Mouse (Mus musculus) liver, adult (tissue): ENCODE data around the gene Kctd6.

ENCODE experiments used
- GATA4 ChIP-seq: IDR thresholded peaks from 2 replicates; pipeline ENCODE4 v1.6.1; 2014; ENCODE audit warnings: mild to moderate bottlenecking, low read length; ENCODE audit not compliant: insufficient replicate concordance

The Kctd6 gene

DNA sequence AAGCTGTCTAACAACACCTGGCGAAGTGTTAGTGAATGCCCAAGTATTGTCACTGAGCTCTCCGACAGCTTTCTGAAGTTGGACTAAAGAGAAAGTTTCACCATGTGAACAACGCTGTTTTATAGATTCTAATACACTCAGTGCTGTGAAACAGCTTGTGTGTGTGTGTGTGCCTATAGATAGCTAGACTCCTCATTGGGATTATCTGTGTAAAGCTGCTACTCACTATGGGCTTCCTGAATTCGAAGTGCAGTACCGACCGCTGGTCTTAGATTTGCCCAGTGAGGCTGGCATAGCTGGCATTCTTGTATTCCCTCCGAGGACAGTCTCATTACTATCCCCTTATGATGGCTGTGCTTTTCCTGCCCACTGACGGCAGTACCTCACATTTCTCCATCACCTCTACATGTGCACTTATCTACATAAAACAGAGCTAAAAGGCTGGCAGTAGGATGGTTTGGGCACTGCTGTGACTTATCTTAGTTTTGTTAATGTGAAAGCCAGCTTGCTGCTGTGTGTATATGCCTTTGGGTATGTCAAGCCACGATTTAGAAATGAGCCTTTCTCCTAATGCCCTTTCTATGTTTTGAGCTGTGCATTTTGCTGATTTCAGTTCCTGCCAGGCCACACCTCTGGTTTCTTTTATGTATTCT lies 15.6 kb downstream of the Kctd6 start:
- no peak for TF ChIP-seq GATA4

DNA sequence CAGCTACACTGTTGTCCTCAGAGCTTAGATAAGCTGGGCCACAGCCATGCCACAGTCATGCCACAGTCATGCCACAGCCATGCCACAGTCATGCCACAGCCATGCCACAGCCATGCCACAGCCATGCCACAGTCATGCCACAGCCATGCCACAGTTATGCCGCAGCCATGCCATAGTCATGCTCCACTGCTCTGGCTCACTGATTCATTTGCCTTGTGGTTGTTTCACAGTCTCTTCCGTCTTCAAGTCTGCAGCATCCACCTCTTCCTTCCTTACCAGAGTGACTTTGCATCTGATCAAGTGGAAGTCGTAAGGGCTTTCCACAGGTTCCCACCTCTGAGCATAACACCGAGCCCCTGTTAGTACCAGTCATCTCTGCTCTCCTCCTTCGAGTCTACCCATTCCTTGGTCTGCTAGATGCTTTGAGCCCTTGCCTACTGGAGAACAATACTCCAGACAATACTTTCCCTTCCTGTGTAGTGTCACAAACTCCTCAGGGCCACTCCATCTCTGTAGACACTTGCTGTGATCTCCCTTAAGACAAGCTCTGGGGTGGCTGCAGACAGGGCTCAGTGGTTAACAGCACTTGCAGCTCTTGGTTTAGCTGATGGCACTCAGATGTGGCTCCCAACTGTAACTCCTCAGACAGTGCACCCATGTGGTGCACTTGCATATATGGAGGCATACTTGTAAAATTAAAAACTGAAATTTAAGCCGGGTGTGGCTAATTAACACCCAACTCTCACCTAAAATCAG lies 18.4 kb downstream of the Kctd6 start:
- TF ChIP-seq GATA4: no peak

DNA sequence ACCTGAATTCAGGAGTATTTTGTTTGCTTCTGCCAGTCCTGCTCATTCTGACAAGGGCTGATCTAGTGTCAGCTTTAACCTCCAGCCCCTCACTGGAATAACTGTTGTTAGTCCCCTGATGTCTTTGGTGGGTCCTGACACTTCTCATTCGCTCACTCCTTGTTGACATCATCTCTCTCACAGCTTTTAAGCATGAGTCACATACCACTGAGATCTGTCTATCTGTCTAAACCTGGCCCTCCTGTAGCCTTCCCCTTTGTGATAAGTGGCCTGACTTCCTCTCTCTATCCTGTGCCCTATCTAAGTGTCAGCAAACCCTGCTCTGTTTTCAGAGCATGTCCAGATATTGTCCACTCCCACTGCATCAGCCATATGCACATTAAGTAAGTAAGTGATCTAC lies 19.3 kb downstream of the Kctd6 start:
- TF ChIP-seq GATA4: no peak

GRCm38 (mm10) chr14:8241816-8242215 lies 27.9 kb downstream of the Kctd6 start:
- no peak for TF ChIP-seq GATA4

- TF ChIP-seq GATA4: no peak
These were observed 28.5 kb downstream of the Kctd6 start for GRCm38 (mm10) chr14:8242388-8242920.

- TF ChIP-seq GATA4: no peak
These were observed 29.4 kb downstream of the Kctd6 start for GRCm38 (mm10) chr14:8243136-8243888.

DNA sequence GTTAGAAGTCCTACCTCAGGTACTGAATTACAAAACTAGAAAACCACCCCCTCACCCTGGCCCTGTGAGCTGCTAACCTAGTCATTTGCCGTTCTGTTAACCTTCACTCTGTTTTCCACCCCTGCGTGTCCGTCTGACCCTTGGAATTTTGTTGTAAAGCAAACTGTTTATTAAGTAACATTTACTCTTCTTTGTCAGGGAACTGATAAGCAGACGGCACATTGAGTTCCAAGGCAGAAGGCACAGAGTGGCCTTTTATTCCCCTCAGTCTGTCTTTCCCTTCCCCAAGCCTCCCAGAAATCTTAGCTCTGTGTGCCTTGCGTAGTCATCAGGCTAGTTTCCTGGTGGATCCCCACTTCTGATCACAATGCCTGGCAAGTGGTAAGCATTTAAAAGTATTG lies 30.3 kb downstream of the Kctd6 start:
- TF ChIP-seq GATA4: peak; percentile 100

DNA sequence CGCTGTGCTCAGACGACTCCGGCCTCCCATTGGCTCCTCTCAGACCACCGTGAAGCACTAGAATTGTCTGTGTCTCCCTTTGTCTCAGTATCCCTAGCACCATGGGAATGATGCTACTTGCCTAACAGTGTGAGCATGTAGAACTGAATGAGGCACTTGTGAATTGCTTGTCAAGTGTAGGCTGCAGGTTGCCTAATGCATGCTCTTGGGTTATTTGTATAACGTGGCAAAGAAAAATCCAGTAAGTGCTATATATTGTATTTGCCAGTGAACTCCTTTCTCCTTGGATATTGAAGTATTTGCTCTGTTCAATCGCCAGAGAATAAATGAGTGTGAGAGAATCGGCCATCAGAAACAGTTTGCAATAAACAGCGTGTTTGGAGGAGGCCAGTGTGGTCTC lies 32.9 kb downstream of the Kctd6 start:
- no peak for TF ChIP-seq GATA4

- TF ChIP-seq GATA4: no peak
These were observed 35.3 kb downstream of the Kctd6 start for GRCm38 (mm10) chr14:8249206-8249605.

DNA sequence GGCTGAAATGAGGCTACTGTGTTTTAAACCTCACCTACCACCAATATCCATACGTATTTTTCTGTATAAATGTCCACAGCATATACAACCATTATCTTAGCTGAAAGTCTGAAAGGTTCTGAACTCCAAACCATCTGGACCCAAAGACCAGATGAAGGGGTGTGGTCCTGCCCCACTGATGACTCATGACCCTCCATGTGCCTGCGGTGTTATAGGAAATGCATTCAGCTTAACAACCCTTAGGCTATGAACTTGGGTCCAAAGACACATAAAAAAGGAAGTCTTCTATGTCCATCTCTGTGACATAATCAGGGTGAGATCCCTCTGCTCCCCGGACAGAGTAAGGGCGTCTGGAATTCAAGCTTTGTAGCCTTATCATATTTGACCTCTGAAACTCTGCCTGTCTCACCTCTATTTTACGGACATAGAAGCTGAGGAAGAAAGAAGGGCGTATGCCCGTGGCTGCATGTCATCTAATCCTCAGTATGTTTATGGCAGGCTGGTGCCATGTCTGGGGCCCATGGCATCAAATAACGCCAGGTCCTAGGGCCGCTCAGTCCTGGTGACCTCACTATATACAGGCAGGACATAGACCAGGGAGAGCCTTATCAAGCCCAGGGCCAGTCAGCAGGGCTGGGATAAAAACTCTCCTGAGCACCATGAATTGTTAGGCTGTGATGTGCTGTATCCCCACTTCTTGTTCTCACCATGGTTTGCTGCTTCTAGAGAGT lies 36.4 kb downstream of the Kctd6 start:
- TF ChIP-seq GATA4: no peak

GRCm38 (mm10) chr14:8251330-8251885 lies 37.5 kb downstream of the Kctd6 start:
- no peak for TF ChIP-seq GATA4

DNA sequence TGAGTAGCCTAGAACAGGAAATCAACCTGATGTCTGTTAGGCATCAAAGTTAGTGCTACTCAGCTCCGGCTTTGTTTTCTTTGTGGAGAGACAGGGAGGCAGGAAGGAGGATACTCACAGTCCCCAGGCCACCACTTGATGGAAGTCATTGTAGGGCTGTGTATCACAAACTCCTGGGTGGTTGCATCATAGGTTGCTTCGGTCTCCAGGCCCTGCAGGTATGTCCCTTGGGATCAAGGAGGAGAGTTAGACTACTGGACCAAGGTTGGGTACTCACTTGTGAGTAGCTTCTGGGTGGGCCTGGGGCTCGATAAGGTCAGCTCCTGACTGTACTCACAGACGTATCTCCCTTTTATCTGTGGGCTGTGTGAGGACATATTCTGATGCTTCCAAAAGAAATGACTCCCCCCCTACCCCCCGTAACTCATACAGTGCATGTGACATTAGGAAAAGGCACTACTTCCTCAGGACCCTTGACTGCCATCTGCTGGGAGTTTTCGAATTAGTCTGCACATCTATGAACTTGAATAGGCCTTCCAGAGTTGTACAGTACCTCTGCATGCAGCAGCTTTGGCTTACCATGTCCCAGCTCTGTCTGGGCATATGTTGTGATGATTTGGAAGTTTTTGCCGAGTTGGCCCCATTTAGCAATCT lies 41.3 kb downstream of the Kctd6 start:
- no peak for TF ChIP-seq GATA4

GRCm38 (mm10) chr14:8256072-8256471 lies 42.1 kb downstream of the Kctd6 start:
- TF ChIP-seq GATA4: no peak

GRCm38 (mm10) chr14:8256881-8257280 lies 42.9 kb downstream of the Kctd6 start:
- no peak for TF ChIP-seq GATA4
